Mouse (Mus musculus) heart, adult 9 months (tissue): ENCODE results near the gene Ipo13.
A peak's percentile ranks its signal among the peaks of the same experiment; 100 is the strongest.

ENCODE experiments used
- DNase-seq, 2 experiments: peaks; one replicate each; pipeline ENCODE4 v3.0.0; 2022; ENCODE audit warnings: low spot score in 2 of 2

Gene Ipo13

GRCm38 (mm10) chr4:117914031-117914430 is 768 bp downstream of the Ipo13 start:
- DNase-seq = no peak

GRCm38 (mm10) chr4:117913421-117913820 is 1.4 kb downstream of the Ipo13 start:
- no peak for DNase-seq

DNA sequence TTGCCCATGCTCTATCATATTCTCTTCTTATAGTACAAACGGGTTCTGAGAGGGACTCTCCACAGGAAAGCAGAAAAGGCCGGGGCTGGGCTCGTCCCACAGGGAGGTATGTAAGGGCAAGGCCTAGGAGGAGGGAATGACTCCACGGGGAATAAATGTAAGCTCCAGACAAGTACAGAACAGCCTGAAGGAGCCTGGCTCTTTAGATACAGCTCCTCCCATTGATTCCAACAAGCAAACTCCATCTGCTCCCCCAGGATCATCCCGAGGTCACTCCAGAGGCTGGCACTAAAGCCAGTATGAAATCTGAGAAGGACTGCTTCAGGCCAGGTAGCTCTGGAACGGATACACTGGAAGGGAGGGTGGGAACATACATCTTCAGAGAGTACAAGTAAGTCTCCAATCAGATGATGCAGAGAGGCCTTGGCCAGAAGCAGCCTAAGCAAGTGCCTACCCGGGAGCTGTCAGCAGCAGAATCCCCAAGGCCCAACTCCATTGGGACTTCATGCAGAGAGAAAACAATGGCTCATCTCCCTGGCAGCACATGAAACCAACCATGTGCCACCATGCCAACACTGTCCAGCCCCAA is 2.0 kb downstream of the Ipo13 start:
- no peak for DNase-seq

GRCm38 (mm10) chr4:117912131-117912561 is 2.7 kb downstream of the Ipo13 start:
- no peak for DNase-seq

GRCm38 (mm10) chr4:117908834-117909453 is 5.9 kb downstream of the Ipo13 start:
- DNase-seq = no peak

- no peak for DNase-seq
These were observed 8.6 kb downstream of the Ipo13 start for GRCm38 (mm10) chr4:117906196-117906595.

GRCm38 (mm10) chr4:117904761-117905160 is 10.0 kb downstream of the Ipo13 start:
- no peak for DNase-seq

GRCm38 (mm10) chr4:117904094-117904493 is 10.7 kb downstream of the Ipo13 start:
- DNase-seq = no peak

DNA sequence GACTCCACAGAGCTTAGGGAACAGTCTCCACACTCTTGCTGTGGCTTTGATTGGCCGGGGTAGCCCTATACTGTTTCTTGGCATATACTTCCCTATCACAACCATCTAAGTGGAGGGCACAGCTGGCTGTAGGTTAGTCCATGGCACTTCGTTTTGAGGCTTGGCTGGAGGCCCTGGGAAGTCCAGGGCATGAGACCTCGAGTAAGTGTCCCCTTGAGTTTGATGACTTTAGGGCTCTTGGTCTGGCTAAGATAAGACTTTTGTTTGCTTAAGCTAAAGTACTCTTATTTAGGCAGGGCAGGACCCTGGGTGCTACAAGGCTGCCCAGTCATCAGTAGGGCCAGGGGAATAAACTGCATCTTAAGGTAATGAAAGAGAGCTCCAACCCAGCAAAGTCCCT is 16.7 kb downstream of the Ipo13 start:
- DNase-seq = no peak

GRCm38 (mm10) chr4:117896031-117896430 is 18.8 kb downstream of the Ipo13 start:
- DNase-seq = no peak

DNA sequence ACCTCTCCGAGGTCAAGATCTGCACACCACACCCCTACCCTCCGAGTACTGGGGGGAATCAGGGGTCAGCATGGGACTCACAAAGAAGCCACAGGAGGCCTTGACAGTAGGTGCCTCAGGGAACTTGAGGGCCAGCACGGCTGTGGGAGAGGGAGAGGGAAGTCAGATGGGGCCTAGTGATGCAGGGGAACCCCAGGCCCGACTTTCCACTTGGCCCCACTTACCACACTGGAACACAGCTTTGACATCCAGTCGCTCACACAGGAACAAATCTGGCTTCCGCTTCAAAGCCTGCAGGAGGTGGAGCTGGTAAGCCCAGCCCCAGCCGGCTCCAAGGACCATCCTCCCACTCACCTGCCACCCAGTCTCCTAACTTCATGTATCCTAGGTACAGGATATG is 19.5 kb downstream of the Ipo13 start:
- DNase-seq = no peak

GRCm38 (mm10) chr4:117894601-117895000 is 20.2 kb downstream of the Ipo13 start:
- no peak for DNase-seq

DNA sequence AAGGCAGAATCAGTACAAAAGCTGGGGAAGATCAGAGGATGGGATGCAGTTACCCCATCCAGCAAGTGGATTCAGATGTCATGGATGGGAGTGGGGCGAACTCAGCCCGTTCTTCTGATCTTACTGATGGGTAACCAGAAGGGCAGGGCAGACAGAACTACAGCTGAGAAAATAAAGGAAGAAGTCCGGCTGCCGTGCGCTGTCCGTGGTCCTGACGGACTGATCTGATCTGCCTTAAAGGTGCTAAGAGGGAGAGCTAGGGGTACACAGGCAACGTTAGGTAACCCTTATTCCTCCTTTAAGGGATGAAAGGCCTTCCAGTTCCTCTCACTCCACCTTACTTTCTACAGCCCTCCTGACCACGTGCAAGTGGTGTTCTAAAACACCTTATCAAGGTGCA is 21.4 kb downstream of the Ipo13 start:
- no peak for DNase-seq

GRCm38 (mm10) chr4:117891738-117892161 is 23.0 kb downstream of the Ipo13 start, which contains the start of gene Dph2:
TSS of gene Dph2 (minus strand) at chr4:117892032.
- peak; percentile 87 to 90 for DNase-seq

GRCm38 (mm10) chr4:117890750-117891149 is 24.0 kb downstream of the Ipo13 start:
- DNase-seq = no peak

DNA sequence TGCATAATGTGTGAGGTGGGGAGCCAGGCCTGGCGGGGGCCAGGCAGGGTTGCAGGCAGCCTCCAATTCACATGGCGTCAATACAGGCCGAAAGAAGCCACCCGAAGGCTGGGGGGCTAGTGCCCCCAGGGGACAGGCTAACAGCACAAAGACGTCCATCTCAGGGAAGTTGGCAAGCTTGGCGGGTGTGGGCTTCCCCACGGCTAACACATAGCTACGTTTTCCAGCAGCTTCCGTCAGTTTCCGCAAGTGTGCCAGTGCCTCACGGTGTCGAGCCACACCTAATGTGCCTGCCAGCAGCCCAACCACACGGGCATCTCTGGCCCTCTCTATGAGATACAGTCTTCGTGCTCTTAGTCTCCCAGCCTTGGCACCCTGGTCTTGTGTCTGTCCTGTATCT is 24.8 kb downstream of the Ipo13 start:
- DNase-seq = no peak

DNA sequence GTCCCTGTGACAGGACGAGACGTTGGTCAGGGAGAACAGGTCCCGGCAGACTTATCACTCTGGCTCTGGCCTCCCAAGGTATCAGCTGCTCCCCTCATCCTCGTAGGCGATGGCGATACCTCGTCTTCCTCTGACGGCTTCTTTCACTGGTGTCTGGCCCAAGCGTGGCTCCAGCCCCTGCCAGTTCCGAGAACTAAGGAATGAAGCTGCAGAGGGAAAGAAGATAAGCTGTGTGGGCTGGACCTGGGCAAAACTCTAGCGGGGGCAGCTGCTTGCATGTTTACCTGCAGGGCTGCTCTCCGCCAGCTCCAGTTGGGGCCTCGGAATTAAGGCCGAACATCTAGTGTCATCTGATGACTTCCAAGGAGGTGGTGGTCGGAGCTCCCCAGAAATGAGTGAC is 25.3 kb downstream of the Ipo13 start:
- no peak for DNase-seq

- DNase-seq = no peak
These were observed 26.9 kb downstream of the Ipo13 start for GRCm38 (mm10) chr4:117887920-117888319.

DNA sequence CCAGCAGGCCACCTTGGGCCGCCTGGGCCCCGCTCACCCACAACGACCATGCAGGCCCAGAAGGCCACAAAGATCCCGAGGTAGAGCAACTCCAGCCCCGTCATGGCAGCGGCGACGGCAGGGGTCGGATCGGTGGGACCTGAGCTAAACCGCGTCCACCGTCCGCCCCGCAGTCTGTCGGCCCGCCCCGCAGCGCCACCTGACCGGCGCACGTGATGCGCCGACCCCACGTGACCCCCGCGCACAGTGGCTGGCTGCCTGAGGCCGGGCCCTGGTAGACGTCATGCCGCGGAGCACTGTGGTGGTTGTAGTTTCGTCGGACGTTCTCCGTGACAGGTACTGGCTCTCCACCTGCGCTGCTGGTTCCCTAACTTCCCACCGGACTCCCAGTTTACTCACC is 27.7 kb downstream of the Ipo13 start, which contains the start of gene Atp6v0b:
Gene Atp6v0b (minus strand): TSS at position 201 of the 400 bp plus-strand sequence.
- peak; percentile 93 for DNase-seq

DNA sequence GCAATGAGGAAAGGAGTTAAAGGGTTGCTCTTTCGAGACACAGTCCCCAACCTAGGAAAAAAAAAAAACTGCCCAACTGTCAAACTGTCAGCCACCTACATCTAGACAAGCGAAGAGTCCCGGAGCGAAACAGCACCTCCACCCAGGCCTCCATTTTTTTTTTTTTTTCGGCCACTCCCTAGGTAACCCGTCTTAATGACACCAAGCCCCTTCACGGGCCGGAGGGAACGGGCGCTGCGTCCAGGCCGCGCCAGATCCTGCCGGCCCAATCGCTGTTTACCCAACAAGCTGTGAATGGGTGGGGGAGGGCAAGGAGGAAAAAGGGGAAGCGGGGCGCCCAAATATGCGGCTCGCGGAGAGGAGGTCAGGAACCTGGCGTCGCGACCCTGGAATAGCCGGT is 28.2 kb downstream of the Ipo13 start:
- no peak for DNase-seq

- no peak for DNase-seq
These were observed 28.8 kb downstream of the Ipo13 start for GRCm38 (mm10) chr4:117885994-117886393.

DNA sequence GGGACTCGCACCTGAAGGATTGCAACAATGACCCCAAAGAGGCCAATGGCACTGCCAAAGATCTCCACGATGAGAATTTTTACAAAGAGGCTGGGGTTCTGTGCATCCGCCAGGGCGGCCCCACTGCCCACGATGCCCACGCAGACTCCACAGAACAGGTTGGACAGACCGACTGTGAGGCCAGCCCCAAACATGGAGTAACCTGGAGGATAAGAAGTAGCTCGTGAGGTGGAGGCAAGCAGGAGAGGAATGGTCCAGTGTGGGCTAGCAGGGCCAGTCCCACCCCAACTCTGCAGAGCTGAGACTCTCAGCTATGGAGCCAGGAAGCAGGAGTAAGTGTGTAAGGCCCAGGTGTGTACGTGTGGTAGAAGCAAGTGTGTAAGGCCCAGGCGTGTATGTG is 29.7 kb downstream of the Ipo13 start:
- DNase-seq = no peak

GRCm38 (mm10) chr4:117884146-117884545 is 30.7 kb downstream of the Ipo13 start:
- DNase-seq = no peak
